Mouse (Mus musculus) limb, embryonic 11.5 days (tissue): ENCODE results near the gene Gstp3. TPM values are rescaled to one million over a fixed set of nuclear protein-coding genes. Genes with fewer than 3 reads are reported as not detected.
"Not testable (repeated sequence)": the region's sequence is repeated elsewhere in the genome, so short reads cannot be mapped to it uniquely, and the experiment has no call there.

Source experiments
- ATAC-seq: fragments of 200-750 bp; cut with Nextera tagmentation; 2 replicates; pipeline ENCODE4 v1.8.0; 2017; ENCODE audit warnings: low read depth; ENCODE audit not compliant: insufficient number of reproducible peaks, low FRiP score, low TSS enrichment
- DNase-seq: peaks from one replicate; pipeline ENCODE4 v3.0.0-alpha.2; 2015; ENCODE audit warnings: low spot score
- H3K27ac ChIP-seq: fragments of 300-500 bp; sonication (generic); replicated peaks from 2 replicates; pipeline ENCODE4 v1.5.1; 2014; ENCODE audit warnings: low read depth, mild to moderate bottlenecking, low read length
- H3K27me3 ChIP-seq: fragments of 300-500 bp; sonication (generic); 2 replicates; pipeline ENCODE4 v1.6.1; 2014; ENCODE audit warnings: mild to moderate bottlenecking, low read length, mixed read lengths; ENCODE audit not compliant: control insufficient read depth, insufficient read depth
- H3K36me3 ChIP-seq: fragments of 300-500 bp; sonication (generic); 2 replicates; pipeline ENCODE4 v1.6.1; 2014; ENCODE audit warnings: mild to moderate bottlenecking, low read length, moderate library complexity, mixed read lengths; ENCODE audit not compliant: control insufficient read depth, insufficient read depth
- H3K4me1 ChIP-seq: fragments of 300-500 bp; sonication (generic); 2 replicates; pipeline ENCODE4 v1.6.1; 2014; ENCODE audit warnings: low read length, mixed read lengths; ENCODE audit not compliant: control insufficient read depth, insufficient read depth
- H3K4me2 ChIP-seq: fragments of 300-500 bp; sonication (generic); 2 replicates; pipeline ENCODE4 v1.6.1; 2014; ENCODE audit warnings: low read depth, mild to moderate bottlenecking, moderate library complexity; ENCODE audit not compliant: severe bottlenecking
- H3K4me3 ChIP-seq: fragments of 300-500 bp; sonication (generic); 2 replicates; pipeline ENCODE4 v1.5.1; 2014; ENCODE audit warnings: low read depth, low read length
- H3K9ac ChIP-seq: fragments of 300-500 bp; sonication (generic); 2 replicates; pipeline ENCODE4 v1.6.1; 2014; ENCODE audit warnings: mild to moderate bottlenecking, low read length
- H3K9me3 ChIP-seq: fragments of 300-500 bp; sonication (generic); 2 replicates; pipeline ENCODE4 v1.6.1; 2016; ENCODE audit warnings: low read length; ENCODE audit not compliant: control insufficient read depth
- WGBS: fragments of 180-500 bp; shearing (Covaris S2); extraction: QIAGEN DNeasy Blood & Tissue Kit; methylation state at CpG from one replicate; pipeline ENCODE4 v1.1.7; 2014; 5-methylcytosine and 5-hydroxymethylcytosine counted together
- polyA plus RNA-seq: library from polyadenylated mRNA; unstranded; fragments of >200 nt; fragmentation: Nextera tagmentation; extraction: Ambion mirVana; gene quantifications from 2 replicates; pipeline ENCODE4 v1.2.1, GENCODE M21; 2014

Gene Gstp3
- polyA plus RNA-seq, 1 experiment from 2014 or later: 0.23 TPM

- H3K36me3 ChIP-seq: no peaks in the 10 kb centered on the region
- no peak overlapping the region for H3K4me2 ChIP-seq
- 46% methylated on average over 4 of the region's 4 CpGs for WGBS
- DNase-seq: no peak
- no peaks in the 10 kb centered on the region for H3K9me3 ChIP-seq
- H3K27me3 ChIP-seq: no peaks in the 10 kb centered on the region
- no peak overlapping the region for H3K27ac ChIP-seq
- H3K9ac ChIP-seq: no peak overlapping the region
- no peak for ATAC-seq
- no peak overlapping the region for H3K4me3 ChIP-seq
- H3K4me1 ChIP-seq: no peaks in the 10 kb centered on the region
These were observed 2.6 kb downstream of the Gstp3 start for GRCm38 (mm10) chr19:4056727-4057126.

- Histone ChIP-seq H3K4me2 (no peak overlapping the region), H3K9ac (no peak overlapping the region), H3K4me3 (no peak overlapping the region), H3K36me3 (no peaks in the 10 kb centered on the region), H3K27me3 (no peaks in the 10 kb centered on the region), H3K4me1 (no peaks in the 10 kb centered on the region), H3K9me3 (no peaks in the 10 kb centered on the region), H3K27ac (no peak overlapping the region)
- no peak for ATAC-seq
- 64% methylated on average over 15 of the region's 15 CpGs for WGBS
- no peak for DNase-seq
These were observed 3.2 kb downstream of the Gstp3 start for GRCm38 (mm10) chr19:4055947-4056693.

GRCm38 (mm10) chr19:4055216-4055946 is 4.0 kb downstream of the Gstp3 start:
- Histone ChIP-seq H3K9ac (no peak overlapping the region), H3K27ac (no peak overlapping the region), H3K4me1 (no peaks in the 10 kb centered on the region), H3K4me2 (no peak overlapping the region), H3K4me3 (no peak overlapping the region), H3K9me3 (no peaks in the 10 kb centered on the region), H3K27me3 (no peaks in the 10 kb centered on the region), H3K36me3 (no peaks in the 10 kb centered on the region)
- DNase-seq (no peak), ATAC-seq (no peak)
- 73% methylated on average over 8 of the region's 8 CpGs for WGBS

- Histone ChIP-seq H3K4me3 (no peak overlapping the region), H3K9me3 (no peaks in the 10 kb centered on the region), H3K4me2 (no peak overlapping the region), H3K27me3 (no peaks in the 10 kb centered on the region), H3K4me1 (no peaks in the 10 kb centered on the region), H3K9ac (no peak overlapping the region), H3K36me3 (no peaks in the 10 kb centered on the region), H3K27ac (no peak overlapping the region)
- DNase-seq (no peak), ATAC-seq (no peak)
- WGBS: 87% methylated on average over 5 of the region's 5 CpGs
These were observed 4.8 kb downstream of the Gstp3 start for GRCm38 (mm10) chr19:4054613-4055012.

DNA sequence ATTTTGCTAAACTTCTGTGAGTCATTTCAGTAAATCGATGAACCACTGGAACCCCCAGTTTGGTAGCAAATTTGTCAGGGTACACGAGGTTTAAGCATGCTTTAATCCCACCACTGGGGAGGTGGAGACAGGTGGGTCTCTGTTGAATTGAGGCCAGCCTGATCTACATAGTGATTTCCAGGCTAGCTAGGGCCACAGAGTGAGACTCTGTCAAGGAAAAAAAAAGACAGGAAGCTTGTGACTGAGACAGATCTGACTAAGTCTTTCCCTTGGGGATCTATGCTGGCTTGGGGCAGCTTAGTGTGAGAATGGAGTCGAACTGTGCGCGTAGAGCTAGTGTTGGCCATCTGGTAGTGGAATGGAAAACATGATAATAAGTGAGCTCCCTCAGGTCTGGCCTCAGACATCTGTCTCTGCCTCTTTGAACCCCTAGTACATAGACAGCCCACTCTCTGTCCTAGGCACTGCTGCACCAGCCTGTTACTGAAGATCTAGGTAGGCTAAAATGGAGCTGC is 6.8 kb downstream of the Gstp3 start:
- Histone ChIP-seq H3K9ac (no peak overlapping the region), H3K4me1 (no peaks in the 10 kb centered on the region), H3K4me2 (no peak overlapping the region), H3K36me3 (no peaks in the 10 kb centered on the region), H3K9me3 (no peaks in the 10 kb centered on the region), H3K27ac (no peak overlapping the region), H3K4me3 (no peak overlapping the region), H3K27me3 (no peaks in the 10 kb centered on the region)
- ATAC-seq (no peak), DNase-seq (no peak)
- 86% methylated on average over 5 of the region's 5 CpGs for WGBS

- Histone ChIP-seq H3K9me3 (no peaks in the 10 kb centered on the region), H3K4me3 (no peak overlapping the region), H3K9ac (no peak overlapping the region), H3K36me3 (no peaks in the 10 kb centered on the region), H3K4me2 (no peak overlapping the region), H3K27ac (no peak overlapping the region), H3K27me3 (no peaks in the 10 kb centered on the region), H3K4me1 (no peaks in the 10 kb centered on the region)
- DNase-seq (peak; percentile 82), ATAC-seq (no peak)
- 55% methylated on average over 10 of the region's 10 CpGs for WGBS
These were observed 7.4 kb downstream of the Gstp3 start for GRCm38 (mm10) chr19:4051741-4052515.

- 93% methylated on average over 5 of the region's 5 CpGs for WGBS
These were observed 8.4 kb downstream of the Gstp3 start for GRCm38 (mm10) chr19:4051016-4051415.

DNA sequence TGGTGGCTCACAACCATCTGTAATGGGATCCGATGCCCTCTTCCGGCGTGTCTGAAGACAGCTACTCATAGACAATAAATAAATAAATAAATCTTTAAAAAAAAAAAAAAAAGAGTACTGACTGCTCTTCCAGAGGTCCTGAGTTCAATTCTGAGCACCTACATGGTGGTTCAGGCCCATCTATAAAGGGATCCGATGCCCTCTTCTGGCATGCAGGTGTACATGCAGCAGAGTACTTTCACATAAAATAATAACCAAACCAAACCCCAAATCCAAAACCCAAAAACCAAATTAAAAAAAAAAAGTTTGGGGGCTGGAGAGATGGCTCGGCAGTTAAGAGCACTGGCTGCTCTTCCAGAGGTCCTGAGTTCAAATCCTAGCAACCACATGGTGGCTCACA is 10.3 kb downstream of the Gstp3 start:
- H3K9ac ChIP-seq, H3K4me2 ChIP-seq, H3K36me3 ChIP-seq, DNase-seq, H3K27me3 ChIP-seq, H3K9me3 ChIP-seq, H3K4me3 ChIP-seq, H3K4me1 ChIP-seq, H3K27ac ChIP-seq, ATAC-seq: not testable (repeated sequence)
- WGBS: 82% methylated on average over 5 of the region's 5 CpGs

More at GRCm38 (mm10) chr19:4051016-4051415, 8.4 kb downstream of the Gstp3 start:
- H3K9ac ChIP-seq: no peak overlapping the region
- H3K4me3 ChIP-seq: no peak overlapping the region
- H3K9me3 ChIP-seq: no peaks in the 10 kb centered on the region; the same call in 1 of the 2 replicates
- no peaks in the 10 kb centered on the region for H3K27me3 ChIP-seq
- no peak overlapping the region for H3K27ac ChIP-seq
- H3K4me1 ChIP-seq: no peaks in the 10 kb centered on the region
- no peaks in the 10 kb centered on the region for H3K36me3 ChIP-seq
- DNase-seq: no peak
- no peak overlapping the region for H3K4me2 ChIP-seq
- no peak for ATAC-seq
